Mouse (Mus musculus): ENCODE data around the gene Lrrc75b.
A peak's percentile ranks its signal among the peaks of the same experiment; 100 is the strongest.

Gene Lrrc75b

GRCm38 (mm10) chr10:75559676-75560548 is at the start of gene Lrrc75b:
Gene Lrrc75b (minus strand): TSS chr10:75560330.
- peak in 1 of 2 experiments; percentile 29 for DNase-seq (ENCODE audit: low spot score in 2 of 2)

GRCm38 (mm10) chr10:75608975-75609374 is 48.8 kb upstream of the Lrrc75b start:
- no peak for DNase-seq (ENCODE audit: low spot score in 2 of 2)

GRCm38 (mm10) chr10:75607253-75607652 is 47.1 kb upstream of the Lrrc75b start:
- no peak for DNase-seq (ENCODE audit: low spot score in 2 of 2)

GRCm38 (mm10) chr10:75605162-75605846 is 45.2 kb upstream of the Lrrc75b start:
- DNase-seq (ENCODE audit: low spot score in 2 of 2), result no peak

GRCm38 (mm10) chr10:75600189-75600730 is 40.1 kb upstream of the Lrrc75b start:
- DNase-seq (ENCODE audit: low spot score in 2 of 2), result no peak

GRCm38 (mm10) chr10:75595981-75596380 is 35.9 kb upstream of the Lrrc75b start:
- no peak for DNase-seq (ENCODE audit: low spot score in 2 of 2)

GRCm38 (mm10) chr10:75592585-75592984 is 32.5 kb upstream of the Lrrc75b start:
- no peak for DNase-seq (ENCODE audit: low spot score in 2 of 2)

GRCm38 (mm10) chr10:75591211-75591894 is 31.2 kb upstream of the Lrrc75b start:
- DNase-seq (ENCODE audit: low spot score in 2 of 2), result peak in 1 of 2 experiments; percentile 24

- no peak for DNase-seq (ENCODE audit: low spot score in 2 of 2)
These were observed 29.5 kb upstream of the Lrrc75b start for GRCm38 (mm10) chr10:75589651-75590050.

GRCm38 (mm10) chr10:75589129-75589528 is 29.0 kb upstream of the Lrrc75b start, which contains the start of gene Ggt5:
Gene Ggt5 (plus strand): TSS chr10:75589340.
- no peak for DNase-seq (ENCODE audit: low spot score in 2 of 2)

- no peak for DNase-seq (ENCODE audit: low spot score in 2 of 2)
These were observed 28.2 kb upstream of the Lrrc75b start for GRCm38 (mm10) chr10:75588336-75588735.

GRCm38 (mm10) chr10:75587781-75588180 is 27.7 kb upstream of the Lrrc75b start:
- DNase-seq (ENCODE audit: low spot score in 2 of 2), result no peak

- no peak for DNase-seq (ENCODE audit: low spot score in 2 of 2)
These were observed 26.4 kb upstream of the Lrrc75b start for GRCm38 (mm10) chr10:75586553-75586879.

GRCm38 (mm10) chr10:75585876-75586552 is 25.9 kb upstream of the Lrrc75b start:
- peak; percentile 22 to 93 for DNase-seq (ENCODE audit: low spot score in 2 of 2)

- no peak for DNase-seq (ENCODE audit: low spot score in 2 of 2)
These were observed 19.0 kb upstream of the Lrrc75b start for GRCm38 (mm10) chr10:75579129-75579528.

- no peak for DNase-seq (ENCODE audit: low spot score in 2 of 2)
These were observed 13.8 kb upstream of the Lrrc75b start for GRCm38 (mm10) chr10:75573965-75574364.

GRCm38 (mm10) chr10:75573181-75573580 is 13.1 kb upstream of the Lrrc75b start:
- DNase-seq (ENCODE audit: low spot score in 2 of 2), result no peak

- no peak for DNase-seq (ENCODE audit: low spot score in 2 of 2)
These were observed 11.8 kb upstream of the Lrrc75b start for GRCm38 (mm10) chr10:75571937-75572336.

GRCm38 (mm10) chr10:75570981-75571657 is 11.0 kb upstream of the Lrrc75b start:
- no peak for DNase-seq (ENCODE audit: low spot score in 2 of 2)

- no peak for DNase-seq (ENCODE audit: low spot score in 2 of 2)
These were observed 8.7 kb upstream of the Lrrc75b start for GRCm38 (mm10) chr10:75568851-75569250.

- DNase-seq (ENCODE audit: low spot score in 2 of 2), result no peak
These were observed 8.3 kb upstream of the Lrrc75b start for GRCm38 (mm10) chr10:75568441-75568840.

Data from left cerebral cortex, adult 9 months (tissue).